ENCODE assay signal across 9 mouse cellular contexts in genomic region chr2:173338671-173339070, GRCm38 (mm10).
A peak's percentile ranks its signal among the peaks of the same experiment; 100 is the strongest.
DNase-seq lines count a peak whose midpoint lies in the region; ATAC-seq and TF ChIP-seq lines count a peak whose summit lies in the region.
"Had no signal": no experiment of that assay in that cellular context is flagged by ENCODE, and none has a peak within 500 bp of the region (broad histone marks: within the 10 kb centered on the region; RNA-seq: fewer than 3 reads in every experiment).

No protein-coding gene starts in this region.

- TF ChIP-seq CTCF in heart, adult 2 months (IDR thresholded peaks at IDR 0.05), result no peak

- TF ChIP-seq POLR2A in heart, adult 2 months (IDR thresholded peaks at IDR 0.05; ENCODE audit: insufficient read depth, low read depth, low read length), result no peak

- H3K9me3 ChIP-seq in neural tube, embryonic 13.5 days, result no peaks in the 10 kb centered on the region
- no peaks in the 10 kb centered on the region for H3K9me3 ChIP-seq in stomach, embryonic 14.5 days (ENCODE audit: control insufficient read depth, low read depth, low read length)
- no peaks in the 10 kb centered on the region for H3K9me3 ChIP-seq in midbrain, embryonic 13.5 days

- no peak overlapping the region for H3K4me3 ChIP-seq in neural tube, embryonic 13.5 days
- H3K4me3 ChIP-seq in heart, adult 2 months, result no peak overlapping the region
- no peak overlapping the region for H3K4me3 ChIP-seq in stomach, embryonic 14.5 days (ENCODE audit: low read depth, low read length)
- no peak overlapping the region for H3K4me3 ChIP-seq in midbrain, embryonic 13.5 days (replicated peaks)
- H3K4me3 ChIP-seq: erythroblast, embryonic 14.5 days had no signal

- peak overlapping the region; percentile 90; the same call in 1 of the 2 replicates for H3K27ac ChIP-seq in neural tube, embryonic 13.5 days (replicated peaks)
- H3K27ac ChIP-seq in heart, adult 2 months, result peak overlapping the region; percentile 48
- peak overlapping the region; percentile 57; the same call in 1 of the 2 replicates for H3K27ac ChIP-seq in stomach, embryonic 14.5 days (ENCODE audit: low read length)
- H3K27ac ChIP-seq in midbrain, embryonic 13.5 days, result no peak overlapping the region

- intact Hi-C loops in heart, adult 2 months (cut with DNase I), result loop anchor here (5.0 kb wide), 1 partner anchor 106 kb away; no protein-coding TSS in a partner anchor

- peaks cover 85% of the 10 kb centered on the region for H3K4me1 ChIP-seq in neural tube, embryonic 13.5 days (replicated peaks)
- H3K4me1 ChIP-seq in heart, adult 2 months (ENCODE audit: control insufficient read depth, insufficient read depth, low read length), result peaks cover 18% of the 10 kb centered on the region
- peaks cover 57% of the 10 kb centered on the region for H3K4me1 ChIP-seq in stomach, embryonic 14.5 days (ENCODE audit: control insufficient read depth, insufficient read depth, low read length)
- peaks cover 67% of the 10 kb centered on the region for H3K4me1 ChIP-seq in midbrain, embryonic 13.5 days (replicated peaks)

- no peak for ATAC-seq in neural tube, embryonic 13.5 days (ENCODE audit: low read depth)
- ATAC-seq in stomach, embryonic 14.5 days (ENCODE audit: insufficient number of reproducible peaks, insufficient read depth, low FRiP score, low read depth), result no peak
- no peak for ATAC-seq in midbrain, embryonic 13.5 days

- 28% methylated on average over 5 of the region's 5 CpGs for WGBS in neural tube, embryonic 13.5 days
- WGBS in heart, adult 2 months, result 55% methylated on average over 5 of the region's 5 CpGs
- WGBS in stomach, embryonic 14.5 days, result 54% methylated on average over 5 of the region's 5 CpGs
- 34% methylated on average over 5 of the region's 5 CpGs for WGBS in midbrain, embryonic 13.5 days

- H3K36me3 ChIP-seq in neural tube, embryonic 13.5 days, result no peaks in the 10 kb centered on the region
- H3K36me3 ChIP-seq in heart, adult 2 months (ENCODE audit: control insufficient read depth, insufficient read depth, low read length), result no peaks in the 10 kb centered on the region
- no peaks in the 10 kb centered on the region for H3K36me3 ChIP-seq in stomach, embryonic 14.5 days (ENCODE audit: control insufficient read depth, insufficient read depth, low read length)
- H3K36me3 ChIP-seq in midbrain, embryonic 13.5 days, result no peaks in the 10 kb centered on the region

- no peak for TF ChIP-seq EP300 in heart, adult 2 months (IDR thresholded peaks at IDR 0.05; ENCODE audit: insufficient read depth, low read depth, low read length)

- H3K4me2 ChIP-seq in neural tube, embryonic 13.5 days, result no peak overlapping the region
- H3K4me2 ChIP-seq in stomach, embryonic 14.5 days (replicated peaks; ENCODE audit: low read depth, low read length), result 0 out of 2 replicates have a peak overlapping the region, but pooled peaks have one; percentile 3
- H3K4me2 ChIP-seq in midbrain, embryonic 13.5 days (replicated peaks), result no peak overlapping the region

- no peak for DNase-seq in neural tube, embryonic 10.5 days (ENCODE audit: extremely low spot score, low spot score)
- peak; percentile 75 to 82 for DNase-seq in heart, adult 2 months
- peak; percentile 79 for DNase-seq in kidney, postnatal 10 days
- no peak for DNase-seq in thymus, postnatal 10 days (ENCODE audit: low spot score in 2 of 2)
- no peak for DNase-seq in layer of hippocampus, postnatal 25 days (ENCODE audit: extremely low spot score in 1 of 2, low spot score in 1 of 2)

- H3K9ac ChIP-seq in neural tube, embryonic 13.5 days, result peak overlapping the region; percentile 13; the same call in 1 of the 2 replicates
- no peak overlapping the region for H3K9ac ChIP-seq in heart, adult 2 months (ENCODE audit: low read depth, low read length)
- no peak overlapping the region for H3K9ac ChIP-seq in stomach, embryonic 14.5 days (replicated peaks; ENCODE audit: low read depth, low read length)
- no peak overlapping the region for H3K9ac ChIP-seq in midbrain, embryonic 13.5 days (replicated peaks)

- no peaks in the 10 kb centered on the region for H3K79me2 ChIP-seq in heart, adult 2 months (replicated peaks; ENCODE audit: control insufficient read depth, insufficient read depth, low read length)

- peaks cover 2% of the 10 kb centered on the region; the same call in 1 of the 2 replicates for H3K27me3 ChIP-seq in neural tube, embryonic 13.5 days
- H3K27me3 ChIP-seq in heart, adult 2 months (ENCODE audit: control insufficient read depth, insufficient read depth, low read length), result no peaks in the 10 kb centered on the region
- no peaks in the 10 kb centered on the region for H3K27me3 ChIP-seq in stomach, embryonic 14.5 days (ENCODE audit: control insufficient read depth, insufficient read depth, low read length)
- peaks cover 9% of the 10 kb centered on the region; the same call in 1 of the 2 replicates for H3K27me3 ChIP-seq in midbrain, embryonic 13.5 days

Comparison
In these comparisons a context has a peak if more than half of its experiments do, and no peak if none do; other contexts are left out.
1. DNase-seq: peak in heart, adult 2 months (2 of 2) and kidney, postnatal 10 days (single experiment); none in neural tube, embryonic 10.5 days (single experiment), thymus, postnatal 10 days (0 of 2) and layer of hippocampus, postnatal 25 days (0 of 2).